Mouse (Mus musculus) small intestine, adult 2 months (tissue): Measurements from ENCODE around the gene Med24.

Experiments used
- CTCF ChIP-seq: fragments of 200-500 bp; IDR thresholded peaks from 2 replicates; pipeline ENCODE4 v1.5.1; 2012; ENCODE audit warnings: low read depth, mild to moderate bottlenecking, control low read depth, inconsistent platforms, low read length, moderate library complexity, mixed read lengths; ENCODE audit not compliant: insufficient replicate concordance, insufficient read length; ENCODE audit errors: extremely low read depth
- POLR2A ChIP-seq: fragments of 200-500 bp; IDR thresholded peaks from 2 replicates; pipeline ENCODE4 v1.6.1; 2012; ENCODE audit warnings: low read depth, mild to moderate bottlenecking, control low read depth, inconsistent platforms, low read length, moderate library complexity

GRCm38 (mm10) chr11:98770096-98770975 is 41.1 kb upstream of the Med24 start:
- TF ChIP-seq POLR2A (no peak; the same call in 1 of the 2 replicates), CTCF (no peak)
